Mouse (Mus musculus) frontal cortex, postnatal 36 days (tissue): Measurements from ENCODE around the gene Rack1.
"Not testable (repeated sequence)": the region's sequence is repeated elsewhere in the genome, so short reads cannot be mapped to it uniquely, and the experiment has no call there.

Experiments used
- DNase-seq, 2 experiments: peaks; one replicate each; pipeline ENCODE4 v3.0.0; 2022; ENCODE audit warnings: low spot score in 2 of 2

Gene Rack1

DNA sequence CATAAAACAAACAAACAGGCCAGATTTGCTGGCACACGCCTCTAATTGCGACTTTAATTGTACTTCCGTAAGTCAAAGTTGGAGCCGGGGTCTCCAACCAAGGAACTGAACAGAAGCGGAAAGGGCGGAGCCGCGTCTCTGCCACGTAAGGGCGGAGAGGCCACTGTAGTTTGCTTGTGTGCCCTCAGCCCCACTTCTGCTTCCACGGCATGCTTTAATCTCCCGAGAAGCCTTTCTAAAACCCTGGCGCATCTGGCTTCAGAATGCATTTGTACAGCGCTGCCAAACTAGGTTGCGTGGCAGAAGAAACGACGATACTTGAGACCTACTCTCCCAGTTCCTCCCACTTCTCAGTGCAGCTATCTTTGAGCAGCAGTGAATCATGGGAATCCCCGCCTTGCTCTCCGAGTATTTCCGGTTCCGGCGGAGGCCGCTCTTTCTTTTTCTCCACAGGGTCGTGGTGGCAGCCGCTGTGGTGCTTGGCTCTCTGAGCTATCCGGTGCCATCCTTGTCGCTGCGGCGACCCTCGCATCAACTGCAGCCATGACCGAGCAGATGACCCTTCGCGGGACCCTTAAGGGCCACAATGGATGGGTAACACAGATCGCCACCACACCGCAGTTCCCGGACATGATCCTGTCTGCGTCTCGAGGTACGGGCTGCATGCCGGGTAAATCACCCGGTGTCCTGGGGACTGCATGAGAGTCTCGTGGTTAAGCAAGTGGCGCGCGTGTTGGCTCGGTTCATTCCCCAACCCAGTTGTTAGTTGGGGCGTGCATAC lies at the start of gene Rack1:
Rack1 (plus strand) TSS at position 412 of the 781 bp plus-strand sequence.
- DNase-seq, result peak; percentile 92 to 95

GRCm38 (mm10) chr11:48750428-48750827 lies 49.7 kb upstream of the Rack1 start:
- no peak for DNase-seq

- DNase-seq, result not testable (repeated sequence)
These were observed 46.6 kb upstream of the Rack1 start for GRCm38 (mm10) chr11:48753534-48753933.

- DNase-seq, result no peak
These were observed 41.1 kb upstream of the Rack1 start for GRCm38 (mm10) chr11:48759021-48759420.

GRCm38 (mm10) chr11:48764119-48764518 lies 36.0 kb upstream of the Rack1 start:
- DNase-seq, result peak in 1 of 2 experiments; percentile 27

GRCm38 (mm10) chr11:48767195-48767876 lies 32.8 kb upstream of the Rack1 start:
- DNase-seq, result no peak

GRCm38 (mm10) chr11:48771691-48772090 lies 28.4 kb upstream of the Rack1 start:
- DNase-seq, result no peak

- peak; percentile 55 to 76 for DNase-seq
These were observed 25.5 kb upstream of the Rack1 start for GRCm38 (mm10) chr11:48774443-48775298.

DNA sequence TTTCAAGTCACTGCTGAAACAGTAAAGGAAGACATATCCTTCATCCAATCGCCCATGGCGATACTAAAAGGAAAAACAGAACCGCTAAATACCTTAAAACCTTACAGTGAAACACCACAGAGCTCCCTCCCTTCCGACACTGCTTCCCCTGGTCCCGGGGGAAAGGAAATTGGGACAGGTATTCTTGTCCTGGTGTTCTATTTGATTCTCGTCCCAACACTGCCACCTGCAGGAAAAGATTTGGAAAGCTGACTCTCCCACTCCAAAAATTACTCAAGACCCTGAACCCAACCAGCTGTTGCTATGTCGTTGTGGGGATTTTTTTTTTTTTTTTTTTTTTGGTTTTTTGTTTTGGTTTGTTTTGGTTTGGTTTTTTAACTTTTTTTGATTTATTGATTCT lies 24.6 kb upstream of the Rack1 start:
- peak; percentile 43 to 74 for DNase-seq

DNA sequence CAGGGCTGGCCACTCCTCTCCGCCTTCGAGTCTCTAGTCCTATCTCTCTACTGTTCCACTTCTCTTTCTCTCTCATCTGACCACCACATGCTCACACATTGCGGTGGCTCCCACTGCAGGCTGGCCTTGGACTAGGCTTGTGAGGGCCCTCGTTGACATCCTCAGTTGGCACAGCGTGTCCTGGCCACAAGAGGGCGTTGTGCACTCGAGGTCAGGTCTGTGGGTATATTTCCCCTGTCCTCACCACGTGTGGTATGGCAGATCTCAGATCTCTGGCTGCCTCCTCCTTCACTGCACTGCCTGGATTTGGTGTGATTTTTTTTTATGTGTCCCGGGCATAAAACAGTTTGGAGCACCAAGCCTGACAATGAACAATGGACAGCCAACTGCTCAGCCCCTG lies 23.5 kb upstream of the Rack1 start:
- no peak for DNase-seq

DNA sequence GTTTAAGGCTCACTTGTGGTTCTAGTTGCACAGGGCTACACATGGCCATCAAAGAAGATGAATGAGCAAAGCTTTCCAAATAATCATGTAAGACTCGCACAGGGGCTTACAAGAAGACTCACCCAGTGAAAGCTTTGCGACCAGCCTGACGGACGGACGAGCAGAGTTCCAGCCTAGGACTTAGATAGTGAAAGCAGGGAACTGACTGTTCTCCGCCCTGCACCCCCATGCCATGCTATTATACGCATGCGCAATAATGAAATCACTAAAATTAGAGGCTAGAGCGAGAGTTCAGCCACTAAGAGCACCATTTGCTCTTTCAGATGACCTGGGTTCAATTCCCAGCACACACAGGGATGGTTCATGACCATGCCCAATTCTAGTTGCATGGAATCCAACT lies 22.8 kb upstream of the Rack1 start:
- DNase-seq, result no peak

GRCm38 (mm10) chr11:48779450-48779849 lies 20.7 kb upstream of the Rack1 start:
- no peak for DNase-seq

DNA sequence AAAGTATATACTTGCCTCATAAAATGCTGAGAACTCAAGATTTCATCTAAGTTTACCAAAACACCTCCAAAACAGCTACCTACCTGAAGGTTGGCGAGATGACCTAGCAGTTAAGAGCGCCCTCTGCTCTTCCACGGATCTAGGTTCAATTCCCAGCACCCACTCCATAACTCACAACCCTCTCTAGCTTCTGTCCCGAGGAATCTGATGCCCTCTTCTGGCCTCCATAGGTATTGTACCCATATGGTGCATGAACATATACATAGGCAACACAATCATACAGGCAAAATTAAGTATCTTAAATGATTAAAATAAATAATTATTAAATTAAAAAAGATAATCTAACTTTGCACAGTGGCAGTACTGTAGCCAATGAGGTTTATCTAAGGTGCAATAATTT lies 17.9 kb upstream of the Rack1 start:
- no peak for DNase-seq

- DNase-seq, result no peak
These were observed 12.5 kb upstream of the Rack1 start for GRCm38 (mm10) chr11:48787455-48788211.

- DNase-seq, result peak; percentile 60 to 81
These were observed 11.6 kb upstream of the Rack1 start for GRCm38 (mm10) chr11:48788311-48789089.

DNA sequence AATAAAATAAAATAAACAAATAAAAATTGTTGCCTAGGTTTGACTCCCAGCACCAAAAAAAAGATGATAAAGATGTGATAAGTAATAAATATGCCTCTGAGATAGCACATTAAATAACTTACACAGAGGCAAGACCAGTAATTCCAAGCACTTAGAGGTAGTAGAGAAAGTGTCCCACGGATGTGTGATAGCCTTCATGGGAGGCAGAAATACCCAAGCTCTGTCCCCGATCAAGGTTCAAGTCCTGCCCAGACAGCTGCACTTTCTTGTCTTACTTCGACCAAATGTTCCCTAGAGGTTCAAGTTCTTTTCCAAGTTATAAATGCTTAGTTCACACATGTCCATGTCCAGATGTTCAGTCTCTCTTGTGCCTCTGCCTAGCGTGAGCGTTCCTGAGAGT lies 10.9 kb upstream of the Rack1 start:
- DNase-seq, result no peak

DNA sequence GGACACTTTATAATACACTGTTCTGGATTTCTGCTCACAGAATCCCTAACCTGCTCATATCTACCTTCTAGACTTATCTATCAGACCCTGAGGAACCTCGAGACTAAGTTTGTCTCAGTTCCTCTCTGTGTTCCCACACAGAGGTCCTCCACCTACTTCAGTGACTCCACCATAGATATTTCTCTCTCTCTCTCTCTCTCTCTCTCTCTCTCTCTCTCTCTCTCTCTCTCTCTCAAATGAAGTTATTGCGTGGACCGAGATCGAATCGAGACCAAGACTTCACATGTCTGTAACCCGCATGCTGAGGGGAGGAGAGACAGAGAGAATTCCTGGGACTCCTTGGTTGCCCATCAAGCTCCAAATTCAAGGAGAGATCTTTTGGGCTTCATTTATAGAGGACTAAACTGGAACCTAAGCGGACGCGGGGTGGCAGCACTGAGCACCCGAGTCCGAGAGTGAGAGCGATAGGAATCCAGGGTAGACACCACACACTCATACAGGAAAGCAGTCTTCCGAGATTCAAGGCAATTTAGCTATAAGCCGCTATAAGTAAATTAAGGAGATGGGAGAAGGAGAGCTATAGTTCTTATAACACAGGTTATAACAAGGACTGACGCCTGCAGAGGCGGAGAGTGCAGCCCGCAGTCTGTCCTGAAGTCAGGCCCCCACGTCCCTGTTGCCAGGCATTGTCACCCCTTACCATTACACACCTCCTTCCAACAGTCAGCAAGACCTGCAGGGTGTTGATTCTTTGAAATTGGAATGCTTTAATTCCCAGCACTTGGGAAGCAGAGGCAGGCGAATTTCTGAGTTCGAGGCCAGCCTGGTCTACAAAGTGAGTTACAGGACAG lies 9.9 kb upstream of the Rack1 start:
- peak; percentile 83 to 89 for DNase-seq

GRCm38 (mm10) chr11:48790946-48791345 lies 9.2 kb upstream of the Rack1 start:
- DNase-seq, result no peak

GRCm38 (mm10) chr11:48791894-48792293 lies 8.2 kb upstream of the Rack1 start:
- DNase-seq, result not testable (repeated sequence)

- DNase-seq, result no peak
These were observed 6.9 kb upstream of the Rack1 start for GRCm38 (mm10) chr11:48793184-48793583.
